Mouse (Mus musculus) ES-E14 (cell line): ENCODE data around the gene Egr4.

ENCODE experiments used
- CHD2 ChIP-seq: IDR thresholded peaks from 2 replicates; pipeline ENCODE4 v1.6.1; 2014; ENCODE audit warnings: mild to moderate bottlenecking, low read depth, low read length, inconsistent platforms
- HCFC1 ChIP-seq: IDR thresholded peaks from 2 replicates; pipeline ENCODE4 v1.6.1; 2012; ENCODE audit warnings: low read length, inconsistent platforms, borderline replicate concordance; ENCODE audit not compliant: insufficient read depth
- MAFK ChIP-seq: IDR thresholded peaks from 2 replicates; pipeline ENCODE4 v1.6.1; 2014; ENCODE audit warnings: mild to moderate bottlenecking, low read depth, low read length, inconsistent platforms; ENCODE audit not compliant: insufficient read depth
- ZC3H11A ChIP-seq: IDR thresholded peaks from 2 replicates; pipeline ENCODE4 v1.6.1; 2012; ENCODE audit warnings: low read depth, mild to moderate bottlenecking, inconsistent platforms, low read length, borderline replicate concordance
- ZNF384 ChIP-seq: IDR thresholded peaks from 2 replicates; pipeline ENCODE4 v1.6.1; 2012; ENCODE audit warnings: low read depth, low read length, inconsistent platforms

GRCm38 (mm10) chr6:85502911-85503250 is 10.5 kb downstream of the Egr4 start, which contains the start of gene Fbxo41:
- TF ChIP-seq ZNF384 = no peak
- TF ChIP-seq CHD2 = no peak
- TF ChIP-seq ZC3H11A = no peak
- no peak for TF ChIP-seq HCFC1
- no peak for TF ChIP-seq MAFK
